Mouse (Mus musculus) MEL (cell line): ENCODE results near the gene Bicdl1.

Experiments
- CTCF ChIP-seq, 3 experiments: IDR thresholded peaks in 2 of 3; conservative IDR thresholded peaks in 1 of 3; 2 replicates each; pipeline ENCODE4 v1.5.1; 2011 to 2012; ENCODE audit warnings: low read length in 3 of 3, low read depth in 2 of 3, mild to moderate bottlenecking in 2 of 3, improper control_type of control experiment in 1 of 3, inconsistent platforms in 1 of 3, mixed read lengths in 1 of 3, moderate library complexity in 1 of 3; ENCODE audit not compliant: control insufficient read depth in 1 of 3, insufficient read depth in 1 of 3, poor library complexity in 1 of 3, severe bottlenecking in 1 of 3
- E2F4 ChIP-seq: IDR thresholded peaks from 2 replicates; pipeline ENCODE4 v1.6.1; 2011; ENCODE audit warnings: low read depth, low read length, improper control_type of control experiment, borderline replicate concordance
- ELF1 ChIP-seq: IDR thresholded peaks from 2 replicates; pipeline ENCODE4 v1.6.1; 2014; ENCODE audit warnings: low read depth, mild to moderate bottlenecking, inconsistent platforms, low read length, improper control_type of control experiment, moderate library complexity
- EP300 ChIP-seq, 2 experiments: IDR thresholded peaks; 2 replicates each; pipeline ENCODE4 v1.6.1; 2011; ENCODE audit warnings: improper control_type of control experiment in 2 of 2, low read length in 2 of 2, low read depth in 1 of 2, mild to moderate bottlenecking in 1 of 2
- GATA1 ChIP-seq: IDR thresholded peaks from 2 replicates; pipeline ENCODE4 v1.6.1; 2011; ENCODE audit warnings: low read depth, low read length, improper control_type of control experiment
- POLR2AphosphoS5 ChIP-seq: IDR thresholded peaks from 2 replicates; pipeline ENCODE4 v1.6.1; 2012; ENCODE audit warnings: low read depth, borderline replicate concordance, mild to moderate bottlenecking, inconsistent platforms, low read length, moderate library complexity, mixed read lengths
- TAL1 ChIP-seq: IDR thresholded peaks from 2 replicates; pipeline ENCODE4 v1.6.1; 2012; ENCODE audit warnings: mild to moderate bottlenecking, inconsistent platforms, low read length, moderate library complexity, mixed read lengths

GRCm38 (mm10) chr5:115748316-115748715 lies 16.9 kb upstream of the Bicdl1 start:
- TF ChIP-seq POLR2AphosphoS5 (no peak), EP300 (IDR thresholded peaks at IDR 0.05; ENCODE audit: low read depth in 1 of 2, low read length in 2 of 2) (no peak), ELF1 (no peak), TAL1 (no peak), CTCF (IDR thresholded peaks at IDR 0.05 in 2 of 3, conservative IDR thresholded peaks at IDR 0.05 in 1 of 3; ENCODE audit: control insufficient read depth in 1 of 3, insufficient read depth in 1 of 3, low read depth in 2 of 3, low read length in 3 of 3, poor library complexity in 1 of 3, severe bottlenecking in 1 of 3) (no peak), E2F4 (no peak), GATA1 (no peak)
